Mouse (Mus musculus): ENCODE data around the gene Atp6v0a1.
"Not testable (repeated sequence)": the region's sequence is repeated elsewhere in the genome, so short reads cannot be mapped to it uniquely, and the experiment has no call there.

Gene Atp6v0a1

GRCm38 (mm10) chr11:100981236-100981635 lies 28.0 kb upstream of the Atp6v0a1 start:
- no peak for DNase-seq (ENCODE audit: low read depth, low spot score)

- DNase-seq (ENCODE audit: low read depth, low spot score): no peak
Measured at GRCm38 (mm10) chr11:100982087-100982486, 27.2 kb upstream of the Atp6v0a1 start.

- no peak for DNase-seq (ENCODE audit: low read depth, low spot score)
Measured at GRCm38 (mm10) chr11:100983125-100983777, 26.0 kb upstream of the Atp6v0a1 start.

- no peak for DNase-seq (ENCODE audit: low read depth, low spot score)
Measured at GRCm38 (mm10) chr11:100983778-100984131, 25.5 kb upstream of the Atp6v0a1 start.

- no peak for DNase-seq (ENCODE audit: low read depth, low spot score)
Measured at GRCm38 (mm10) chr11:100985607-100986006, 23.6 kb upstream of the Atp6v0a1 start.

GRCm38 (mm10) chr11:100988674-100989073 lies 20.6 kb upstream of the Atp6v0a1 start:
- DNase-seq (ENCODE audit: low read depth, low spot score): no peak

- DNase-seq (ENCODE audit: low read depth, low spot score): no peak
Measured at GRCm38 (mm10) chr11:100989666-100990065, 19.6 kb upstream of the Atp6v0a1 start.

GRCm38 (mm10) chr11:100991027-100991534 lies 18.2 kb upstream of the Atp6v0a1 start:
- no peak for DNase-seq (ENCODE audit: low read depth, low spot score)

- no peak for DNase-seq (ENCODE audit: low read depth, low spot score)
Measured at GRCm38 (mm10) chr11:100993437-100993836, 15.8 kb upstream of the Atp6v0a1 start.

GRCm38 (mm10) chr11:100994233-100994632 lies 15.0 kb upstream of the Atp6v0a1 start:
- no peak for DNase-seq (ENCODE audit: low read depth, low spot score)

GRCm38 (mm10) chr11:100994655-100995054 lies 14.6 kb upstream of the Atp6v0a1 start:
- DNase-seq (ENCODE audit: low read depth, low spot score): no peak

- DNase-seq (ENCODE audit: low read depth, low spot score): no peak
Measured at GRCm38 (mm10) chr11:100996501-100996900, 12.8 kb upstream of the Atp6v0a1 start.

GRCm38 (mm10) chr11:100998836-100999235 lies 10.4 kb upstream of the Atp6v0a1 start:
- no peak for DNase-seq (ENCODE audit: low read depth, low spot score)

GRCm38 (mm10) chr11:100999254-100999653 lies 10.0 kb upstream of the Atp6v0a1 start:
- no peak for DNase-seq (ENCODE audit: low read depth, low spot score)

- not testable (repeated sequence) for DNase-seq (ENCODE audit: low read depth, low spot score)
Measured at GRCm38 (mm10) chr11:101001875-101002552, 7.2 kb upstream of the Atp6v0a1 start.

- DNase-seq (ENCODE audit: low read depth, low spot score): no peak
Measured at GRCm38 (mm10) chr11:101003025-101003685, 6.1 kb upstream of the Atp6v0a1 start.

GRCm38 (mm10) chr11:101008206-101009045 lies 826 bp upstream of the Atp6v0a1 start:
- no peak for DNase-seq (ENCODE audit: low read depth, low spot score)

GRCm38 (mm10) chr11:101009888-101010784 lies 884 bp downstream of the Atp6v0a1 start:
- no peak for DNase-seq (ENCODE audit: low read depth, low spot score)

- no peak for DNase-seq (ENCODE audit: low read depth, low spot score)
Measured at GRCm38 (mm10) chr11:101011641-101012040, 2.4 kb downstream of the Atp6v0a1 start.

GRCm38 (mm10) chr11:101023371-101023770 lies 14.1 kb downstream of the Atp6v0a1 start:
- no peak for DNase-seq (ENCODE audit: low read depth, low spot score)

GRCm38 (mm10) chr11:101024001-101024400 lies 14.7 kb downstream of the Atp6v0a1 start:
- no peak for DNase-seq (ENCODE audit: low read depth, low spot score)

Data from telencephalon, adult 2 months (tissue).